In the genomic region with DNA sequence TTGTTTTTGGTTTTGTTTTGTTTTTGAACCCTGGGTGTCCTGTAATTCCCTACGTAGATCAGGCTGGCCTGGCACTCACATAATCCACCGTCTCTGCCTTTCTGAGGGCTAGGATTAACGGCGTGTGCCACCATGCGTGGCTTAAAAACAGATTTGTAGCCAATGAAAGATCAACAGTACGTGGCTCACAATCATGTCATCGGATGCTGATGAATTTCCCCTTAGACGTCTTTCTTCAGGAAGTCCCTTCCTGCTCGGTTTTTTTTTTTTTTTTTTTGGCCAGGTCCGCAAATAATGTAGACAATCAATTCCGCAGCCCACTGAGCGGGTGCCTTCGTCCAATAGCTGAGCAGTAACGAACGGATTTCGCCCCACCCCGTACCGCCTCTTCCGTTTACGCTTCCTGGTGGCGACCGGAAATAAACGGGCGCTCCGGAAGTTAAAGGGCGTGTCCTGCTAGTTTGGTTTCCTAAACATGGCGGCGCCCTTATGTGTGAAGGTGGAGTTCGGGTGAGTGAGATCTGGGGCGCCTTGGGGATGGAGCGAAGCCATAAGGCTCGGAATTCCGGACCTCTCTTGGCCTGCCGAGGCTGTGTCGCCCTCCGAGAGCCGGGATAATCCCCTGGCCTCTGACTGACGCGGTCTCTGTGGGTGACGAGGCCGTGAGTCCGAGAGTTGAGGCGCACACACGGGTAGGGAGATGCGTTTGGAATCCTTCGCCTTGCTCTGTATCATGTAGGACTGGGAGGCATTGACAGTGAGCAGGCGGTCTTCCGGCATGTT, we compare ENCODE assay signal across 1 mouse cellular context.
TF ChIP-seq lines count a peak whose summit lies in the region.

No protein-coding gene starts in this region.

TF ChIP-seq in CH12.LX, 34 proteins besides CTCF, POLR2A, EP300 and RAD21:
- TF ChIP-seq JUN (IDR thresholded peaks at IDR 0.05; ENCODE audit: insufficient read depth, low read depth, low read length) (no peak), CHD2 (IDR thresholded peaks at IDR 0.05; ENCODE audit: low read length) (peak; percentile 72), NRF1 (IDR thresholded peaks at IDR 0.05; ENCODE audit: low read depth, low read length) (peak; percentile 48; the same call in 1 of the 2 replicates), SMC3 (IDR thresholded peaks at IDR 0.05; ENCODE audit: low read depth, low read length) (no peak), TCF12 (IDR thresholded peaks at IDR 0.05; ENCODE audit: low read depth, low read length) (peak; percentile 80; the same call in 1 of the 2 replicates), JUND (conservative IDR thresholded peaks at IDR 0.05; ENCODE audit: low read depth, low read length) (peak; percentile 62; the same call in 1 of the 2 replicates), ZMIZ1 (IDR thresholded peaks at IDR 0.05; ENCODE audit: low read depth, low read length) (peak; percentile 84), KAT2A (IDR thresholded peaks at IDR 0.05; ENCODE audit: insufficient replicate concordance, low read length) (peak; percentile 87; the same call in 1 of the 2 replicates), MXI1 (IDR thresholded peaks at IDR 0.05; ENCODE audit: low read depth, low read length) (peak; percentile 86), E2F4 (IDR thresholded peaks at IDR 0.05; ENCODE audit: insufficient replicate concordance, low read depth, low read length) (0 out of 2 replicates have a peak, but pooled peaks have one; percentile 82), ZKSCAN1 (IDR thresholded peaks at IDR 0.05; ENCODE audit: borderline replicate concordance, low read depth, low read length) (no peak; the same call in 1 of the 2 replicates), ELF1 (IDR thresholded peaks at IDR 0.05; ENCODE audit: low read depth, low read length) (peak; percentile 98), MAX (IDR thresholded peaks at IDR 0.05; ENCODE audit: low read length) (peak; percentile 82), BHLHE40 (IDR thresholded peaks at IDR 0.05; ENCODE audit: low read depth, low read length) (0 out of 2 replicates have a peak, but pooled peaks have one; percentile 22), USF2 (conservative IDR thresholded peaks at IDR 0.05; ENCODE audit: low read depth, low read length) (no peak), PAX5 (IDR thresholded peaks at IDR 0.05; ENCODE audit: low read length) (no peak), MAFK (IDR thresholded peaks at IDR 0.05; ENCODE audit: insufficient replicate concordance, low read length) (peak; percentile 50; the same call in 1 of the 2 replicates), USF1 (IDR thresholded peaks at IDR 0.05; ENCODE audit: low read depth, low read length) (no peak), GABPA (IDR thresholded peaks at IDR 0.05; ENCODE audit: insufficient replicate concordance, low read depth, low read length) (peak; percentile 42; the same call in 1 of the 2 replicates), RCOR1 (conservative IDR thresholded peaks at IDR 0.05; ENCODE audit: low read depth, low read length) (peak; percentile 80; the same call in 1 of the 2 replicates), MEF2A (IDR thresholded peaks at IDR 0.05; ENCODE audit: borderline replicate concordance, low read depth, low read length) (peak; percentile 67), ZC3H11A (IDR thresholded peaks at IDR 0.05; ENCODE audit: low read depth, low read length) (no peak), POLR2AphosphoS2 (IDR thresholded peaks at IDR 0.05; ENCODE audit: low read depth, low read length) (peak; percentile 89), SIN3A (IDR thresholded peaks at IDR 0.05; ENCODE audit: low read length) (peak; percentile 98), ZNF384 (IDR thresholded peaks at IDR 0.05; ENCODE audit: low read depth, low read length) (peak; percentile 100), IRF4 (IDR thresholded peaks at IDR 0.05; ENCODE audit: low read depth, low read length) (peak; percentile 71; the same call in 1 of the 2 replicates), CHD1 (IDR thresholded peaks at IDR 0.05; ENCODE audit: low read depth, low read length) (peak; percentile 69; the same call in 1 of the 2 replicates), NELFE (IDR thresholded peaks at IDR 0.05; ENCODE audit: low read depth, low read length) (peak; percentile 89), MYC (IDR thresholded peaks at IDR 0.05; ENCODE audit: low read depth, low read length) (peak; percentile 81; the same call in 1 of the 2 replicates), MAZ (IDR thresholded peaks at IDR 0.05; ENCODE audit: low read depth, low read length) (peak; percentile 81; the same call in 1 of the 2 replicates), HCFC1 (IDR thresholded peaks at IDR 0.05; ENCODE audit: low read depth, low read length) (peak; percentile 94), TBP (conservative IDR thresholded peaks at IDR 0.05; ENCODE audit: low read depth, low read length) (peak; percentile 92), UBTF (IDR thresholded peaks at IDR 0.05; ENCODE audit: low read depth, low read length) (no peak; the same call in 1 of the 2 replicates), ETS1 (conservative IDR thresholded peaks at IDR 0.05; ENCODE audit: low read depth, low read length) (peak; percentile 67)
TF ChIP-seq in CH12.LX: peak in this region for 26.
